Mouse (Mus musculus) layer of hippocampus, adult 8-10 months (tissue): ENCODE data around the gene Pdss2. TPM values are rescaled to one million over a fixed set of nuclear protein-coding genes. Genes with fewer than 3 reads are reported as not detected.

Experiments used
- DNase-seq, 2 experiments: peaks; one replicate each; pipeline ENCODE4 v3.0.0; 2022; ENCODE audit warnings: low spot score in 2 of 2
- total RNA-seq, 4 experiments: library from RNA; stranded (reverse); gene quantifications; 2 replicates each; pipeline ENCODE4 v1.2.4; 2022

The Pdss2 gene
- total RNA-seq, 4 experiments from 2014 or later, result 17.4 to 21.2 (median 18.2) TPM

DNA sequence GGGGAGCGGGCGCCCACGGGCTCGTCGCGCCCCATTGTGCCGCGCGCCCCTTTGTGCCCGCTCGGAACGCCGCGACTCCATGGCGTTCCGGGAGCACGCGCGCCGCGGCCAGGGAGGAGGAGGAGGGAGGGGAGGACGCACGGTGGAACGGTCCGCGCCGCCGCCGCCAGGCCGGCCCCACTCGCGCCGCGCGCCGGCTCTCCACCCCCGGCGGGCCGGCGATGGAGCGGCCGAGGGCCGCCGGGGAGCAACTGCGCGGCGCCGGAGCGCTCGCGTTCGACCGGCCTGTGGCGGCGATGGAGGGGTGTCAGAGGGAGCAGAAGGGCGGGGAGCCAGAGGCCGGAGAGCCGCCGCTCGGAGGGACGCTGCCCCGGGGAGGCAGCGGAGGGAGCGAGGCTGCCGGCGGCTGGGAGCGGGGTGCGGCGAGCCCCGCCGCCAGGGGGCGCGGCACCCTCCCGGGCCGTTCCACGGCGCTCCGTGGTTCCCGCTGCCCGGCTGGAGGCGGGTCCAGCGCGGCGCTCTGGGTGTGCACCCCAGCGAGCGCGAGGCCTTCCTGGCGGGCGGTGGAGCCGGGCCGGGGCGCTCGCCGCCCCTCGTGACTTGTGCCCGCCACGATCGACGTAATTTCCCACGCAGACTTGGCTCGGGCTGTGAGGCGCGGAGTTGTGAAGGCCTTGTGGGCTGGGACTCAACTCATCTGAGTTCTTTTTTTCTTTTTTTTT is 258.3 kb downstream of the Pdss2 start:
- peak; percentile 51 to 75 for DNase-seq

DNA sequence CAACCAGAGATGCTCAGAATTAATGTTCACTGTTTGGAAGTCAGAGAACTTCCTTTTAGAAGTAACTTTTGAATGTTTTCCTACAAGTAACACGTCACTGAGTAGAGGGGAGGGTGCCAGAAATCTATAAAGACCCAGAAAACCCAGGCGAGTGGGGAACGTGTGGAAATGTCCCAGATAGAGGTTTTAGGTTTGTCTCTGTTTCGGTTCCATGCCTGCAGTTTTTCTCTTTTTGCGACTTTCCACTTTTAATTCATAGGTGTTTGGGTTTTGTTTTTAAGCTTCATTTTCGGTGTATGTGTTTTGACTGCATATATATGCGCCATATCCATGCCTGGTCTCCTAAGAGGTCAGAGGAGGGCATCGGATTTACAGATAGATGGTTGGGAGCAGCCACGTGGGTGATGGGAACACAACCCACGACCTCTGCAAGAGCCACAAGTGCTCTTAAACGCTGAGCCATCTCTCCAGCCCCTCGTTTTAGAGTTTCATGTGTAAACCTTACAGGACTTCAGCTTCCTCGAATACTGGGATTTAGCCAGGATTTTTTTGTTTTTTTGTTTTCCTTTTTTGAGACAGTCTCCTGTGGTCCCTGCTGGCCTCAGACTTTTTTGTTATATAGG is 259.1 kb downstream of the Pdss2 start:
- DNase-seq, result no peak

DNA sequence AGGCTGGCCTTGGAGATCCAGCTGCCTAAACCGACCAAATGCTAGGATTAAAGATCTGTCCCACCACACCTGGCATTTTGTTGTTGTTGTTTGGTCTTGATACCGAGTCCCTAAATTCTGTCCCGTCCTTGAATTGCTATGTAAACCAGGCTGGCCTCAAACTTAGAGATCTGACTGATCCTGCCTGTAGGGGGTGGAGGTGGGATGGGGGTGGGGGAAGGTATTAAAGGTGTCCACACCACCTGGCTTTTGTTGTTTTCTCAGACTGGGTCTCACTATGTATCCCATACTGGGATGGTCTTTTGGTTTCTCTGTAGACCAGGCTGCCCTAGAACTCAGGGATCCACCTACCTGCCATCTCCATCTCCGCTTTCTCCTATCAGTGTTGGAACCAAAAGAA is 259.9 kb downstream of the Pdss2 start:
- DNase-seq, result no peak

- no peak for DNase-seq
Observed at GRCm38 (mm10) chr10:43482021-43482420, 260.7 kb downstream of the Pdss2 start.

DNA sequence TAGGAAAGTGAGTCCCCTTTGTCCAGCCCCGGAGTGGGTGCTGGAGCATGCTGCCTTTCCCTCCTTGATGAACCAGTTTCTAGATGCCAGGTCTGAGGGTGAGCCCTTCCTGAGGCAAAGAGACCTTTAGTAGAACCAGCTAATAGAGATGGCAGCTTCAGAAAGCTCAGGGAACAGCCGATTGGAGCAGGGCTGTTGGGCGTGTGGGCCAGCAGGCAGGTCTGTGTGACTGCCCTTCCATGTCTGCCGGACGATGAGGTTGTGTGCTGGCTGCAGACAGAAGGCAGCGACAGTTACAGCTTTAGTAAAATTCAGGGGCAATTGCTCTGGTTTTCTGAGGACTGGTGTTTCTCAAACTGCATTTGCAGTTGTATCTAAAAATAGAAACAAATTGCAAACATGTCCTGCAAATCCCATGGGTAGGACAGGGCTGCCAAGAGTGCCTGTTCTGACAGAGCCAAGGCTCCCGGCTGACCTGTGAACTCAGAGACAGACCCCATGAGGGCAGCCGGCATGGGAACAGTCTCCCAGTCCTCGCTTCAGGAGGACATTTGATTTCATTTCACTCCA is 262.2 kb downstream of the Pdss2 start:
- no peak for DNase-seq

DNA sequence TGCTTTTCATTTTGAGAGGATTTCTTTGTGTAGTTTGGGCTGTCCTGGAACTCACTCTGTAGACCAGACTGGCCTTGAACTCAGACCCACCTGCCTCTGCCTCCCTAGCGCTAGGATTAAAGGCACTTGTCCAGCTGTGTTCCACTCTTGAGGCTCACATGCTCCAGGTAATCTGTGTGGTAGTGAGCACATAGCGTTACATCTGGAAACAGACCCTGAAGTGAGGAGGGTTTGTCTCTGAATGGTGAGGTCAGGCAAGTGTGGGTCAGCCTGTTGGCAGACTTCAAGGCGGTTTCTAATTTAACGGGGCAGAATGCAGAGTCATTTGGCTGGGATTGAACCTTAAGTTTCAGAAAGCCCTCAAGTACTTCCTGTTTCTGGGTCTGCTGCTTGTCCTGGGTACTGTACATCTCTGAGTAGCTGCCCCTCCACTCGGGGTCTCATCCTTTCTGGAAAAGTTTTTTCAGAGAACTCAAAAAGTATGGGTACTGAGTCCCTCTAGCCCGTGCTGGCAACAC is 264.5 kb downstream of the Pdss2 start:
- no peak for DNase-seq

DNA sequence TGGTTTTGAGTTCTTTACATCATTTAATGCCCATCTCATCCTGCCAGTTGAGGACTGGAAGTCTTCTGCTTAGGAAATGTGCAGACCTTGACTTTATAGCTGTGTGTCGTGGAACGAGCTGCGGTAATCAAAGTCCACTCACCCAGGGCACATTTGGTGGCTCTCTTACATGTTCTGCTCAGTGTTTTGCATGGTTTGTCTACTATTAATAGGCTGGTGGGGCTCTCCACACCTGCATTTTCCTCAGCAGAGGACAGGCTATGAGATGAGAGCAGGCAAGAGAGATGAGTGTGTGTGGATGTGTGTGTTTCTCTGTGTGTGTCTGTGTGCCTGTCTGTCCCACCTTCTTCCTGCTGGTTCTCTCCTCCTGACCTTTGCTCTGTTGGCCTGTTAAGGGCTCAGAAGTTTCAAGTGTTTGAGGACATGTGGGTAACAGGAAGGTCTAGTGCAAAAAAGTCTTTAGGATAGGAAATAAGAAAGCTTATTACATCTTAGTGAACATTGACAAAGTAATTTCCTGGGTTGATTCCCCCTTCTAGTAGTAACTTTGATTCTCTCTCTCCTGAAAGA is 266.2 kb downstream of the Pdss2 start:
- DNase-seq, result no peak

GRCm38 (mm10) chr10:43488258-43488657 is 267.0 kb downstream of the Pdss2 start:
- no peak for DNase-seq

DNA sequence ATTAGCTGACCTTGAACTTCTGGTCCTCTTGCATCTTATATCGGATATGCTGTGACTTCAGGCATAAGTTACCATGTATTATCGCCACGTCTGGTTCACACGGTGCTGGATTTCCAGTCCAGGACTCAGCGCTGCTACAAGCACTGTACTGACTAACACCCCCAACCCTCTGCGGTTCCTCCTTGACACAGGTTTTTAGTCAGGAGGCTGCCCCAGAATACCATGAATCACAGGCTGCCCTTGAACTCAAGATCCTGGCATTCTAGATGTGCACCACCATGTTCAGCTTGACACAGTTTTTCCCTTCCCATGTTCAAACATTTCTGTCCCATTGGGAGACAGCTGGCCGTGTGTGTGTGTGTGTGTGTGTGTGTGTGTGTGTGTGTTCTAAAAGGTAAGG is 267.9 kb downstream of the Pdss2 start:
- DNase-seq, result no peak

DNA sequence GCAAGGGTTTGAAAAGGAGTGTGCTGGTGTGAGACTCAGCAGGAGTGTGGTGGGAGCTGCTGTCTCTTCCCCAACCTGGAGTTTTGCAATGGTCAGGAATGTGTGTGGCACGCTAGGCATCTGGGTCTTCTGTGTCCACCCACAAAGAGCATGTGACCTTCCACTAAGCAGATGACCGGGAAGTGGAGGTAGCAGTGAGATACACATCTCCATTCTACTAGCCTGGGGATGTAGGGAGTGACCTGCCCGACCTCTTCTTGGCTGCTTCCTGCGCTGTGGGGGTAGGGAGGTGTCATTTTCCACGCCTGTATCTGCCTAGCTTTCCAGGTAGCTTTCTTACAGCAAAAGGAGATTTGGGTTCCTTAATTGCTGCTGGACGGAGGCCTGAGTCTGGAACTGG is 268.3 kb downstream of the Pdss2 start:
- no peak for DNase-seq

- no peak for DNase-seq
Observed at GRCm38 (mm10) chr10:43490034-43490433, 268.7 kb downstream of the Pdss2 start.

DNA sequence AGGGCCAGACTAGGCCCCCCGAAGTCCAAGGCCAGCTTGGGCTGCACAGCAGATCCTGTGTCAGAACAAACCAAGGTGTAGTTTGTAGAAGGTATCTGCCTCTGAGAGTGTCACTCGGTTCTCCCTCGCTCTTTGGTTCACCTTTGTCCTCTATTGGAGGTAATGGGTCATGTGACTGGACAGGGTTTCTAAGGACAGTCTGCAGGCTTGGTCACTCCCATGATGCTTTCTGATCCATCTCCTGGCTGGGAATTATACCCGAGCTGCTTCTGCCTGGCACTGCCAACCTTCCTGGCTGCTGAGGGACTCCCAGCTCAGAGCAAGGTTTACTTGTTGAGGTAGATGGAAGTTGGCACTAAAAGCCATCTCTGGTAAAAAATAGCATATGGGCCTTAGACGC is 269.6 kb downstream of the Pdss2 start:
- no peak for DNase-seq

DNA sequence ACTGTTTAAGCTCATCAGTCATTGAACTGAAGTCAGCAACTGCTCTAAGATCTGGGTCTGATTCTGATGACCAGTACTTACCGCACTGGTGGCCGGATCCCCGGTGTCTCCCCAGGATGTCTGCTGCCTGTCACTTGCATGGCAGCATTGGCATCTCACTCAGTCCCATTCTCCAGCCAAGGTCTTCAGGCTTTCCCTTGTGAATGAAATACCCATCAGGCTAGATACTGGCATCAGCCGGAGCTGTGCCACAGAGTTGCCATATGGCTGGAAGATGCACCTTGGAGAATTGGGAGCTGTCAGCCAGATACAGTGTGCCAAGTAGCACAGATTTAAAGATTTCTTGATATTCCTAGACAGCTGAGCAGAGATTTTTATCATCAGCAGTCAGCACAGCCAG is 281.3 kb downstream of the Pdss2 start:
- no peak for DNase-seq

DNA sequence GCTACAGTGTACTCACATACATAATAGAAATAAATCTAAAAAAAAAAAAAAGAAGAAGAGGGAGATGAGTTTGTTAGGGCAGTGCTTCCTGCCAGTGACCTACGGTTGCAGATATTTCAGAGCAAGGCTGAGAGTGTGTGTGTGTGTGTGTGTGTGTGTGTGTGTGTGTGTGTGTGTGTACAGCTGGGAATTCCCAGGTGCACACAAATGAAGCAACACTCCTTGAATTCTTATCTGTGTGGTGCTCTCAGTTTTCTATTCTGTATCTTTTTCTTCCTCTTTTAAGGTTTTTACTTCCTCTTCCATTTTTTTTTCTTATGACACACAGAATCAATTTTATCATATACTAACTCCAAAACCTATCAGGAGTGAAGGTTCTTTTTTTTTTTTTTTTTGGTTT is 283.0 kb downstream of the Pdss2 start:
- DNase-seq, result no peak

DNA sequence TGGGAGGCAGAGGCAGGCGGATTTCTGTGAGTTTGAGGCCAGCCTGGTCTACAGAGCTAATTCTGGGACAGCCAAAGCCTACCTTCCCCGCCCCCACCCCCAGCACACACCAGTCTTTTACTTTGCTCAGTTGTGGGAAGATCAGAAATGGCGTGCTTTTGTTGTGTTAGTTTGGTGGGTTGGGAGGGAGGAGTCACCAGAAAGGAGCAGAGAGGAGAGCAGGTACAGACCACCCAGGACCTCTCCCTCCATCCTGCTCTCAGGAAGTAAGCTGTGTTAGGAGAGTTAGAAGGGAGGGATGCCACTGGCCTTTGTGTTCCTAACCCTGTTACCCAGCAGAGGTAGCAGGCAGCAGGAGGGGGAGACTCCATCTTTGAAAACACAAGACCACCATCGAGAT is 285.8 kb downstream of the Pdss2 start:
- DNase-seq, result no peak

DNA sequence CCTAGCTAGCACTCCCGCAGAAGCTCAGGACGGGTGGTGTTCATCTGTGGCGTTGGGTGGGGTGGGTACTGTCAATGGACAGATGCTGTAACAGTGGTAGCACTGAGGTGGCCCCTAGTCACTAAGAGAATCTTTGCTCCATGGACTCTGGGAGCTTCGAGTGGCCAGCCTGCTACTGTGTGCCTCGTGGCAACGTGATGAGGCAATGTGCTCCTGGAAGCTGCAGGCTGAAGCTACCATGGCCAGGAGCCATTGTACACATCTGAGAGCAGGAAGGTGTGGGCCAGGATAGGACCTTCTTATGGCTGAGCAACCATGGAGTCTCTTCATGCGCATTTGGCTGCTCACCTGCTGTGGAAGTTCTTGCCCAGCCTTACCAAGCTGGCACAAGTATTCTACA is 287.9 kb downstream of the Pdss2 start:
- no peak for DNase-seq

DNA sequence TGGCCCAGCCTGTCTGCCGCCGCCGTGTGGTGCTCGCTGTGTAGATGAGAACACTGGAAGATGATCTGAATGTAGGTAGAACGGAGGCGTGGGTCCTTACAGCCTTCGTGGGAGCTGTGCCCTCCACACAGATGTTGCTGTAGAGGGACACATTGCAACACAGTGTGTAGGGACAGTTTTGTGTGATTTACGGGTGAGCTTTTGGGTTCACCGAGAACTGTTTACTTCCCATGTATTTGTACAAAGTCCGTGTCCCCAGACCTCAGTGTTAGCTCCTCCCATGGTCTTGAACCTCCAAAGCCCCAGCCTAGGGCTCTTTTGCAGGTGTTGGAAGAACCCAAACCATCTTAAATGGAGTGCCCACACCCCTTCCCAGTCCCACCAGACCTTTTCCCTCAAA is 291.7 kb downstream of the Pdss2 start:
- DNase-seq, result no peak

Other genes starting within 250 kb of the Pdss2 start
- 10 to 100 TPM; 70.2 to 79.5 (median 72.3) TPM for gene Sobp, start 47.0 kb upstream of the Pdss2 start, total RNA-seq
- 1 to 10 TPM; 1.5 to 2.0 (median 1.7) TPM for gene 9030612E09Rik, start 46.8 kb upstream of the Pdss2 start, total RNA-seq